Mouse (Mus musculus) kidney, adult 8-10 months (tissue): ENCODE data around the gene Higd2a.

Experiments used
- DNase-seq, 2 experiments: peaks; one replicate each; pipeline ENCODE4 v3.0.0; 2022

The Higd2a gene

GRCm38 (mm10) chr13:54589996-54590951 lies at the start of gene Higd2a, which contains the start of gene Nop16:
Higd2a (plus strand) TSS chr13:54590207.
Nop16 (minus strand) TSS chr13:54590090.
- peak; percentile 99 for DNase-seq

GRCm38 (mm10) chr13:54548036-54548435 lies 42.0 kb upstream of the Higd2a start:
- peak; percentile 41 to 54 for DNase-seq

- no peak for DNase-seq
Observed at GRCm38 (mm10) chr13:54556176-54556575, 33.8 kb upstream of the Higd2a start.

DNA sequence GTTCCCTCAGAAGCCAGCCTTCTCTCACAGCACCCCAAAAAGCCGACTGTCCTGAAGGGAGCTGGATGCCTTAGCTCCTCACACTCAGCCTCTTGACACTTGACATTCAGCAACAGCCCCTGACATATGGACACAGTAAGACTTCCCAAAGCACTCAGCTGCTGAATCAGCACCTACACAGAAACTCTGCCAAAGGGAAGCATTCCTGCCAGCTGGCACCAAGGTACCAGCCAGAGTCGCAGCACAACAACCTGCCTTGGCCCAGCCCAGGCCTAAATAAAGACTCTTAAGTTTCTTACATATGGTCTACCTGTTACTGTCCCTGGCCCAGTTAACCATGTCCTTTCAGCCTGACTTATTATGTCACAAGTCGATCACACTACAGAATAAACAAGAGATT lies 33.2 kb upstream of the Higd2a start:
- DNase-seq, result peak; percentile 77 to 81

- peak; percentile 71 to 89 for DNase-seq
Observed at GRCm38 (mm10) chr13:54557652-54558051, 32.4 kb upstream of the Higd2a start.

DNA sequence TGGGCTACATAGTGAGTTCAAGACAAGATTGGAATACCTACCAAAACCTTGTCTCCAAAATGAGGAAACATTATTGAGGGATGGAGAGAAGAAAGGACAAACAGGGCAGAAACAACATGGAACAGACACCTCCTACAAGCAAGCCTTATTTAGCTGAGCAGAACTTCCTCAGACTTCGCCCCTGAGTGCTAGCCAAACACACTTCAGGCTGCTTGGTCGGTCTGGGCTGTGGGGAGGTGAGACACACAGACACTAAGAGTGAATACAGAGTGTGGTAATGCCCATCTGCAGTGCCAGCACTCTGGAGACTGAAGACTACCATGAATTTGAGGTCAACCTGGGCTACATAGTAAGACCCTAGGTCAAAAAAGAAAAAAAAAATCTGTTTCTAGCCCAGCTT lies 30.4 kb upstream of the Higd2a start:
- no peak for DNase-seq

DNA sequence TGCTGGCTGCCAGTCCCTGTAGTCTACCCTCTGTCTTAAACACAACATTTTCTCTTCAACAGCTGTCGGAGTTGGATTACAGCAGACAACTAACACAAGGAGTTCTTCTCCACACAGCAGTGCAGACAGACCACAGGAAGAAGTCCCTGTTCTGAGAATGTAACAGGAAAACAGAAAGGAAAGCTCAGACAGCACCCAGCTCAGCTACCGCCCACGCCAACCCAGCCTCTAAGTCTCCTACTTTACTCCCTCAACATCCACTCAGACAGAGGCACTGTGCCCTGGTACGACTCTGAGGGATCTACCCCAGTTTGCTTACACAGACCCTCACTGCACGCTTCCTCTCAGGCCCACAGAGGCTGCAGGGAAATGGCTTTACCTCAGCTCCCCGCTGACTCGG lies 29.4 kb upstream of the Higd2a start:
- no peak for DNase-seq

DNA sequence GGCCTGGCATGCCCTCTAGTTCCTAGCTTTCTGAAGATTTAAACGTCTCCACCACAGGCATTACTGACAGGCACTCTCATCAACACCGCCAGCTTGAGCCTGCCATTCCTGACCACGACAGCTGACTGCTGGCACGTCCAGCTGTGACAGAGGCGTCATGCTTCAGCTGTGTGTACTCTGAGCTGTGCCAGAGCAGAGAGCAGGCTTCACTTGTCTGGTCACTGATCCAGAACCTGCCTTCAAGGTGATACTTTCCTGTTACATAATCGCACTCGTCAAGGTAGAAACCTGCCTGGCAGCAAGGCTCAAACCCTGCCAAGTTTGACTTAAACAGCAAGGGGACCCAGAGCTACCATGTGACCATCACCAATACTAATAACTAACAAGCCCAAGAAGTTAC lies 27.4 kb upstream of the Higd2a start:
- DNase-seq, result peak; percentile 91 to 98

- peak; percentile 37 to 50 for DNase-seq
Observed at GRCm38 (mm10) chr13:54564232-54565200, 25.5 kb upstream of the Higd2a start.

GRCm38 (mm10) chr13:54565201-54565581 lies 24.8 kb upstream of the Higd2a start, which contains the start of gene 4833439L19Rik:
4833439L19Rik (minus strand) TSS chr13:54565435.
- DNase-seq, result peak; percentile 93 to 95

DNA sequence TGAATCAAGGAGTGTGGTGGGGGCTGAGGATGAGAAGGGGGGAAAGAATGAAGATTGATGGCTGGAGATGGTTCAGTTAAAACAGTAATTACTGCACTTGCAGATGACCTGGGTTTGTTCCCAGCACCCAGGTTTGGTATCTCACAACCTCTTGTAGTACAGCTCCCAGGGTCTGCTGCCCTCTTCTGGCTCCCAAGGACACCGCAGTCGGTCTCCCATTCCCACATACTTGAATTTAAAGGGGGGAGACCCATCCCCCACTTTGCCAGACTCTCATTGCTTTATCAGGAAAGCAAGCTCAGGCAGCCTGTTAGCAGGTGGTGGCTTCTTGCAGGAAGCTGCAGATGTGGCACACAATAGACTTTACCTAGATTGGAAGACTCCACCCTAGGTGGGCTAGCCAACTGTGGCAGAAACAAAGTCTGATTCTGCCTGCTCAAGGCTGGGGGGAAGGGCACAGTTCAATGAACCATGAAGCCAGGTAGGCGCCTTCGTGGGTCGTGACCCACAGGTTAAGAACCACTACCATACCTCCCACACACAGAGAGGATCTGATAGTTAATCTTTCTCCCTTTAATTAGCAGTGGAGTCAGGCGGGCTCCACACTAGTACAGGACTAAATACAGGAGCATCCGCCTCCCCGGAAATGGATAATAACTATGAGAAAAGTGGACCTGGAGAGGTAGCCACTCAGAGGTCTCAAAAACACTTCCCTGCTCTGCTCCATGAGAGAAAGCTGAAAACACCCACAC lies 24.2 kb upstream of the Higd2a start:
- DNase-seq, result peak; percentile 84 to 86

- DNase-seq, result peak; percentile 45 to 75
Observed at GRCm38 (mm10) chr13:54568380-54568779, 21.6 kb upstream of the Higd2a start.

- no peak for DNase-seq
Observed at GRCm38 (mm10) chr13:54569282-54569681, 20.7 kb upstream of the Higd2a start.

GRCm38 (mm10) chr13:54570736-54571135 lies 19.3 kb upstream of the Higd2a start:
- DNase-seq, result no peak

DNA sequence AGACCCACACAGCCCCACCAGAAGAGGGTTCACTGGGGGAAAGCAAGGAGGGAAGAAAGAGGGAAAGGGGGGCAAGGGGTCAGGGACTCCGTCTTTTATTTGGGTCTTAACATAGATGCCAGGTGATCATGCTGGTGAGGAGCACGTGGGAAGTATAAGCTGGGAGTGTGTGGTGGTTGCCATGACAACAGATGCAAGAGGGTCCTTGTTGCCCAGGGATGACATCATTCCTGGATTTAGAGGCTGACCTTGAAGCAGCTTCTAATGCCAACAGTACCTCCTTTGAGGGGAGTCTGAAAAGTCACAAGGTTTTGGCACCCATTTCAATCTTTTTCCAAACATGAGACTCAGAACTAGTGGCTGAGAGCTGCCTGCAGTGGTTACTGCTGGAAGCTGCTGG lies 18.4 kb upstream of the Higd2a start:
- no peak for DNase-seq

- DNase-seq, result no peak
Observed at GRCm38 (mm10) chr13:54572621-54573020, 17.4 kb upstream of the Higd2a start.

DNA sequence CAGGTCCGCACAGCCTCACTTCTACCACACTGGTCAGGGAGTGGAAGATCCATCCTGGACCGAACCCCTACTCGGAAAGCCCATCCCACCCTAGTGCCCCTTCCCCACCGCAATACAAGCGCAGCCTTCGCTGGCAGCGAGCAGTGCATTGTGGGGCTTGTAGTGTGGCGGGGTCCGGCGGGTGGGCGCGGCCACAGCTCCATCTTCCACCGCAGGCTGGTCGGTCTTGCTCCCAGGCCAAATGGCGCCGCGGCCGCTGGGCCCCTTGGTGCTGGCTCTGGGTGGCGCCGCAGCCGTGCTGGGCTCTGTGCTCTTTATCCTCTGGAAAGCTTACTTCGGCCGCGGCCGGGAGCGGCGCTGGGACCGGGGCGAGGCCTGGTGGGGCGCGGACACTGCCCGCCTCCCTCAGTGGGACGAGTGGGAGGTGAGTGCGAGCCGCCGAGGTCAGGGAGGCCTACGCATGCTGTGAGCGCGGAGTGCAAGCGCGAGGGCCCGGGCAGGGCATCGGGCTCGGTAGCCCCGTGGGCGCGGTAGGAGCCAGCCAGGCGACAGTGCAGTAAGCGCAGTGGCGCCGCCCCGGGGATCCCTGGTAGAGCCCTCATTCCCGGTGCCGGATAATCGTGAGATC lies 15.0 kb upstream of the Higd2a start, which contains the start of gene Arl10:
Gene Arl10 (plus strand): TSS at position 162 of the 628 bp plus-strand sequence.
- DNase-seq, result peak; percentile 73 to 77

DNA sequence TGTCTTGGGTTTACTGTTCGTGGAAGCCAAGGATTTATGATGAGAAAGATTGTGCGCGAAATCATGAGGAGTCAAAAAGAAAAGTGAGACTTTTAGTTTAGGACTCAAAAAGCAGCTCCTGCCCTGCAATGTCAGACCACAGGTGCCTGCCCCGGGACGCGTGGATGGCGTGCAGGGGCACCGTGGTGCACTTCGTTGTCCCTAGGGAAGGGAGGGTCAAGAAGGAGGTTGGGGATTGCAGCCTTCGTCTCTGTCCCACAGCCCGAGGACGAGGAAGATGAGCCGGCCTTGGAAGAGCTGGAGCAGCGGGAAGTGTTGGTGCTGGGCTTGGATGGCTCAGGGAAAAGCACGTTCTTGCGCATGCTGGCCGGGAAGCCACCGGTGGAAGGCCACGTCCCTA lies 14.5 kb upstream of the Higd2a start:
- no peak for DNase-seq

DNA sequence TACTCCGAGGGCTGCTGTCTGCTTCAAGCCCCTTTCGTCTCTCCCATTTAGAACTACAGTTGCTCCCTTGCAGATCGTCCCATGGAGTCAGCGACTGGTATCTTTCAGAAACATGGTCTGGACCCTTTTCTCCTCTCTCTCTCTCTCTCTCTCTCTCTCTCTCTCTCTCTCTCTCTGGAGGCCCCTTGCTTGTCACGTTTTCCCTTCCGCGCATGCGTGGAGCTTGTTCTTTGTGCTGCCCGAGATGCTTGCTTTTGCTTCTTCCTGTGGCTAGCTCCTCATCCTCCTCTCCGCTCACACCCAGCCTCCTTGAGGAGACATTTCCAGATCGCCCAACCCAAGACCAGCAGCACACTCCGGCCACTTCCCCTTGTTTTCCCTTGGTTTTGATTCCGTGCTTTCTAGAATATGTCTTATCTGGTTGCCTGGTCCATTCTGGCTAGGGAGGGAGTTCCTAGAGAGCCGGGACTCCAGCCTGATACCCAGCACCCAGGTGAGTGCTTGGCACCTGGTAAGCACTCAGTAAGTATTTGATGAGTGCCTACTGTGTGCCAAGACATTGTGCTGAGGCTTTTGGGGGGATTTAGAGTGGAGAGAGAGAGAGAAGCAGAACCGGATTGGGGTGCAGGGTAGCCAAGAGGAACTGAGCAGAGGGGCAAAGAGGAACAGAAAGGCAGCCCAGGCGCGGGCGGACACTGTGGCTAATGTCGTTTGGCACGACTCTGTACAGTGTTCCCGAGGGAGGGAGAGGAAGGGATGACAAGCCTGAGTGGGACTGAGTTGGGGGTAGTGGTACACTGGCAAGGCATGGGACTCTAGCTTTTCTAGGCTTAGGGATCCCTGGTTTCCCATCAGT lies 12.1 kb upstream of the Higd2a start:
- no peak for DNase-seq

- DNase-seq, result no peak
Observed at GRCm38 (mm10) chr13:54581385-54581784, 8.6 kb upstream of the Higd2a start.

DNA sequence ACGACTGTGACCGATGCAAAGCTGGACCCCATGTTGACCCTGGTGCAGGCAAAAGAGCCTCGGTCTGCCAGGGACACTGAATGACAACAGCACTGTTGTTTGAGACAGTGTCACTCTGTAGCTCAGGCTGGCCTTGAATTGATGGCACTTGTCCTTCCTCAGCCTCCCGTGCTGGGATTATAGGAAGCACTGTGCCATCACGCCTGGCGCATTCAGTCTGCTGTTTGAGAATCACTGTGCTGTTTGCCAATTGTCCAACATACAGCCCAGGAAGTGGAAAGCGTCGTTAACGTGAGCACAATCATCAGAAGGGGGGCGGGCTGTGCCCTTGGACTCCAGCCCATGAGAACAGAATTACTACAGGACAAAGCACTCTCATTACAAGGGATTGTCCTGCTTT lies 7.9 kb upstream of the Higd2a start:
- DNase-seq, result no peak
